Mouse (Mus musculus): ENCODE data around the gene Nmrk1. TPM values are rescaled to one million over a fixed set of nuclear protein-coding genes. Genes with fewer than 3 reads are reported as not detected.

Gene Nmrk1
- polyA plus RNA-seq, 1 experiment from 2014 or later: 6.1 TPM

GRCm38 (mm10) chr19:18593722-18594121 is 38.0 kb upstream of the Nmrk1 start:
- no peaks in the 10 kb centered on the region for H3K9me3 ChIP-seq
- no peak for ATAC-seq (ENCODE audit: low FRiP score, low read depth)
- no peak overlapping the region for H3K9ac ChIP-seq (replicated peaks)
- no peaks in the 10 kb centered on the region for H3K27me3 ChIP-seq
- H3K4me1 ChIP-seq: peaks cover 18% of the 10 kb centered on the region; the same call in 1 of the 2 replicates
- no peak overlapping the region for H3K4me2 ChIP-seq (replicated peaks)
- no peak overlapping the region for H3K4me3 ChIP-seq
- H3K36me3 ChIP-seq: no peaks in the 10 kb centered on the region
- 87% methylated on average over 10 of the region's 10 CpGs for WGBS
- no peak overlapping the region for H3K27ac ChIP-seq (replicated peaks)

GRCm38 (mm10) chr19:18596876-18597275 is 34.9 kb upstream of the Nmrk1 start:
- Histone ChIP-seq H3K27me3 (no peaks in the 10 kb centered on the region), H3K4me2 (replicated peaks) (no peak overlapping the region), H3K4me3 (no peak overlapping the region), H3K9ac (replicated peaks) (no peak overlapping the region), H3K36me3 (no peaks in the 10 kb centered on the region), H3K27ac (replicated peaks) (no peak overlapping the region), H3K4me1 (0 out of 2 replicates have a peak, but pooled peaks cover 2% of the 10 kb centered on the region), H3K9me3 (no peaks in the 10 kb centered on the region)
- WGBS: 90% methylated on average over 5 of the region's 5 CpGs
- no peak for ATAC-seq (ENCODE audit: low FRiP score, low read depth)

- H3K27me3 ChIP-seq: no peaks in the 10 kb centered on the region
- no peak for ATAC-seq (ENCODE audit: low FRiP score, low read depth)
- H3K4me3 ChIP-seq: no peak overlapping the region
- no peaks in the 10 kb centered on the region for H3K4me1 ChIP-seq
- 83% methylated on average over 6 of the region's 6 CpGs for WGBS
- H3K27ac ChIP-seq (replicated peaks): no peak overlapping the region
- no peak overlapping the region for H3K9ac ChIP-seq (replicated peaks)
- H3K4me2 ChIP-seq (replicated peaks): no peak overlapping the region
- H3K36me3 ChIP-seq: no peaks in the 10 kb centered on the region
- no peaks in the 10 kb centered on the region for H3K9me3 ChIP-seq
These were observed 34.0 kb upstream of the Nmrk1 start for GRCm38 (mm10) chr19:18597772-18598171.

GRCm38 (mm10) chr19:18598265-18598926 is 33.4 kb upstream of the Nmrk1 start:
- ATAC-seq (ENCODE audit: low FRiP score, low read depth): no peak
- Histone ChIP-seq H3K36me3 (no peaks in the 10 kb centered on the region), H3K4me1 (no peaks in the 10 kb centered on the region), H3K9ac (replicated peaks) (no peak overlapping the region), H3K4me2 (replicated peaks) (no peak overlapping the region), H3K27me3 (no peaks in the 10 kb centered on the region), H3K4me3 (no peak overlapping the region), H3K9me3 (no peaks in the 10 kb centered on the region), H3K27ac (replicated peaks) (no peak overlapping the region)
- WGBS: 94% methylated on average over 3 of the region's 3 CpGs

GRCm38 (mm10) chr19:18599051-18599450 is 32.7 kb upstream of the Nmrk1 start:
- no peaks in the 10 kb centered on the region for H3K9me3 ChIP-seq
- H3K4me2 ChIP-seq (replicated peaks): no peak overlapping the region
- no peaks in the 10 kb centered on the region for H3K4me1 ChIP-seq
- no peak overlapping the region for H3K4me3 ChIP-seq
- ATAC-seq (ENCODE audit: low FRiP score, low read depth): no peak
- H3K27ac ChIP-seq (replicated peaks): no peak overlapping the region
- no peaks in the 10 kb centered on the region for H3K27me3 ChIP-seq
- H3K36me3 ChIP-seq: no peaks in the 10 kb centered on the region
- no peak overlapping the region for H3K9ac ChIP-seq (replicated peaks)
- 72% methylated on average over 8 of the region's 8 CpGs for WGBS

- Histone ChIP-seq H3K9ac (replicated peaks) (no peak overlapping the region), H3K9me3 (no peaks in the 10 kb centered on the region), H3K27me3 (no peaks in the 10 kb centered on the region), H3K4me1 (no peaks in the 10 kb centered on the region), H3K36me3 (no peaks in the 10 kb centered on the region), H3K4me2 (replicated peaks) (no peak overlapping the region), H3K4me3 (no peak overlapping the region), H3K27ac (replicated peaks) (no peak overlapping the region)
- no peak for ATAC-seq (ENCODE audit: low FRiP score, low read depth)
- WGBS: 89% methylated on average over 5 of the region's 5 CpGs
These were observed 32.1 kb upstream of the Nmrk1 start for GRCm38 (mm10) chr19:18599650-18600049.

GRCm38 (mm10) chr19:18600611-18601010 is 31.1 kb upstream of the Nmrk1 start:
- no peaks in the 10 kb centered on the region for H3K36me3 ChIP-seq
- no peaks in the 10 kb centered on the region for H3K27me3 ChIP-seq
- WGBS: 93% methylated on average over 9 of the region's 9 CpGs
- H3K4me1 ChIP-seq: no peaks in the 10 kb centered on the region
- no peak overlapping the region for H3K4me3 ChIP-seq
- no peaks in the 10 kb centered on the region for H3K9me3 ChIP-seq
- no peak overlapping the region for H3K9ac ChIP-seq (replicated peaks)
- no peak for ATAC-seq (ENCODE audit: low FRiP score, low read depth)
- no peak overlapping the region for H3K27ac ChIP-seq (replicated peaks)
- H3K4me2 ChIP-seq (replicated peaks): no peak overlapping the region

- 82% methylated on average over 6 of the region's 6 CpGs for WGBS
- no peaks in the 10 kb centered on the region for H3K27me3 ChIP-seq
These were observed 28.7 kb upstream of the Nmrk1 start for GRCm38 (mm10) chr19:18603011-18603410.

GRCm38 (mm10) chr19:18607907-18608306 is 23.8 kb upstream of the Nmrk1 start:
- Histone ChIP-seq H3K9ac (replicated peaks) (no peak overlapping the region), H3K9me3 (no peaks in the 10 kb centered on the region), H3K4me2 (replicated peaks) (no peak overlapping the region), H3K4me1 (no peaks in the 10 kb centered on the region), H3K36me3 (no peaks in the 10 kb centered on the region), H3K4me3 (no peak overlapping the region), H3K27ac (replicated peaks) (no peak overlapping the region), H3K27me3 (no peaks in the 10 kb centered on the region)
- no peak for ATAC-seq (ENCODE audit: low FRiP score, low read depth)
- WGBS: 39% methylated on average over 7 of the region's 7 CpGs

More at GRCm38 (mm10) chr19:18603011-18603410, 28.7 kb upstream of the Nmrk1 start:
- Histone ChIP-seq H3K4me1 (no peaks in the 10 kb centered on the region), H3K9ac (replicated peaks) (no peak overlapping the region), H3K4me2 (replicated peaks) (no peak overlapping the region), H3K4me3 (no peak overlapping the region), H3K9me3 (no peaks in the 10 kb centered on the region), H3K36me3 (no peaks in the 10 kb centered on the region), H3K27ac (replicated peaks) (no peak overlapping the region)
- no peak for ATAC-seq (ENCODE audit: low FRiP score, low read depth)

- no peak overlapping the region for H3K9ac ChIP-seq (replicated peaks)
- H3K36me3 ChIP-seq: no peaks in the 10 kb centered on the region
- no peak overlapping the region for H3K27ac ChIP-seq (replicated peaks)
- no peaks in the 10 kb centered on the region for H3K4me1 ChIP-seq
- 70% methylated on average over 6 of the region's 6 CpGs for WGBS
- H3K4me3 ChIP-seq: no peak overlapping the region
- H3K9me3 ChIP-seq: no peaks in the 10 kb centered on the region
- H3K27me3 ChIP-seq: no peaks in the 10 kb centered on the region
- H3K4me2 ChIP-seq (replicated peaks): no peak overlapping the region
- ATAC-seq (ENCODE audit: low FRiP score, low read depth): no peak
These were observed 22.8 kb upstream of the Nmrk1 start for GRCm38 (mm10) chr19:18608975-18609374.

GRCm38 (mm10) chr19:18614337-18614736 is 17.4 kb upstream of the Nmrk1 start:
- Histone ChIP-seq H3K9me3 (no peaks in the 10 kb centered on the region), H3K4me3 (no peak overlapping the region), H3K27me3 (no peaks in the 10 kb centered on the region), H3K4me1 (no peaks in the 10 kb centered on the region), H3K4me2 (replicated peaks) (no peak overlapping the region), H3K27ac (replicated peaks) (no peak overlapping the region), H3K36me3 (no peaks in the 10 kb centered on the region), H3K9ac (replicated peaks) (no peak overlapping the region)
- WGBS: 87% methylated on average over 7 of the region's 7 CpGs
- ATAC-seq (ENCODE audit: low FRiP score, low read depth): no peak

GRCm38 (mm10) chr19:18615680-18616240 is 16.0 kb upstream of the Nmrk1 start:
- no peaks in the 10 kb centered on the region for H3K27me3 ChIP-seq
- ATAC-seq (ENCODE audit: low FRiP score, low read depth): no peak
- no peaks in the 10 kb centered on the region for H3K9me3 ChIP-seq
- H3K27ac ChIP-seq (replicated peaks): no peak overlapping the region
- H3K4me2 ChIP-seq (replicated peaks): no peak overlapping the region
- H3K9ac ChIP-seq (replicated peaks): no peak overlapping the region
- H3K4me3 ChIP-seq: no peak overlapping the region
- H3K36me3 ChIP-seq: no peaks in the 10 kb centered on the region
- WGBS: 75% methylated on average over 9 of the region's 9 CpGs
- H3K4me1 ChIP-seq: no peaks in the 10 kb centered on the region

- 77% methylated on average over 1 of the region's 1 CpGs for WGBS
These were observed 14.2 kb upstream of the Nmrk1 start for GRCm38 (mm10) chr19:18617504-18617903.

More at GRCm38 (mm10) chr19:18617504-18617903, 14.2 kb upstream of the Nmrk1 start:
- Histone ChIP-seq H3K36me3 (no peaks in the 10 kb centered on the region), H3K4me3 (no peak overlapping the region), H3K4me2 (replicated peaks) (no peak overlapping the region), H3K27me3 (no peaks in the 10 kb centered on the region), H3K4me1 (no peaks in the 10 kb centered on the region), H3K9ac (replicated peaks) (no peak overlapping the region), H3K27ac (replicated peaks) (no peak overlapping the region), H3K9me3 (no peaks in the 10 kb centered on the region)
- ATAC-seq (ENCODE audit: low FRiP score, low read depth): no peak
